Mouse (Mus musculus) heart, postnatal 0 days (tissue): ENCODE results near the gene Cacna1e. TPM values are rescaled to one million over a fixed set of nuclear protein-coding genes. Genes with fewer than 3 reads are reported as not detected.

ENCODE experiments used
- ATAC-seq: fragments of 200-750 bp; cut with Nextera tagmentation; 2 replicates; pipeline ENCODE4 v1.8.0; 2017; ENCODE audit warnings: low read depth, moderate number of reproducible peaks, moderate library complexity; ENCODE audit not compliant: insufficient read depth
- DNase-seq: peaks from one replicate; pipeline ENCODE4 v3.0.0-alpha.2; 2016; ENCODE audit warnings: low spot score
- H3K27ac ChIP-seq: fragments of 300-500 bp; sonication (generic); 2 replicates; pipeline ENCODE4 v1.5.1; 2014; ENCODE audit warnings: low read depth, mild to moderate bottlenecking
- H3K27me3 ChIP-seq: fragments of 300-500 bp; sonication (generic); 2 replicates; pipeline ENCODE4 v1.6.1; 2014; ENCODE audit warnings: low read length, mixed read lengths; ENCODE audit not compliant: control insufficient read depth, insufficient read depth
- H3K36me3 ChIP-seq: fragments of 300-500 bp; sonication (generic); replicated peaks from 2 replicates; pipeline ENCODE4 v1.6.1; 2014; ENCODE audit warnings: low read length, mixed read lengths; ENCODE audit not compliant: control insufficient read depth, insufficient read depth
- H3K4me1 ChIP-seq: fragments of 300-500 bp; sonication (generic); 2 replicates; pipeline ENCODE4 v1.6.1; 2014; ENCODE audit warnings: antibody characterized with exemption; ENCODE audit not compliant: control insufficient read depth, insufficient read depth
- H3K4me2 ChIP-seq: fragments of 300-500 bp; sonication (generic); 2 replicates; pipeline ENCODE4 v1.6.1; 2014; ENCODE audit warnings: low read depth, mild to moderate bottlenecking, low read length, moderate library complexity
- H3K4me3 ChIP-seq: fragments of 300-500 bp; sonication (generic); 2 replicates; pipeline ENCODE4 v1.5.1; 2014; ENCODE audit warnings: low read depth, low read length
- H3K9ac ChIP-seq: fragments of 300-500 bp; sonication (generic); replicated peaks from 2 replicates; pipeline ENCODE4 v1.6.1; 2014; ENCODE audit warnings: low read depth, low read length, mixed read lengths
- H3K9me3 ChIP-seq: fragments of 300-500 bp; sonication (generic); replicated peaks from 2 replicates; pipeline ENCODE4 v1.6.1; 2016; ENCODE audit warnings: low read length; ENCODE audit not compliant: control insufficient read depth
- CTCF ChIP-seq: IDR thresholded peaks from 2 replicates; pipeline ENCODE4 v1.5.1; 2016; ENCODE audit warnings: antibody characterized with exemption, control low read depth, low read depth
- EP300 ChIP-seq: IDR thresholded peaks from 2 replicates; pipeline ENCODE4 v1.6.1; 2016; ENCODE audit warnings: antibody characterized with exemption, low read depth
- WGBS: fragments of 180-500 bp; shearing (Covaris S2); extraction: QIAGEN DNeasy Blood & Tissue Kit; methylation state at CpG from one replicate; pipeline ENCODE4 v1.1.7; 2014; 5-methylcytosine and 5-hydroxymethylcytosine counted together
- polyA plus RNA-seq: library from polyadenylated mRNA; unstranded; fragments of >200 nt; fragmentation: Nextera tagmentation; extraction: Ambion mirVana; gene quantifications from 2 replicates; pipeline ENCODE4 v1.2.1, GENCODE M21; 2015
- total RNA-seq: library from RNA; depleted of rRNA; stranded (reverse); fragments of >200 nt; gene quantifications from 2 replicates; pipeline ENCODE4 v1.2.3, GENCODE M21; 2014; ENCODE audit warnings: low replicate concordance

Gene Cacna1e
- total and polyA plus RNA-seq, 2 experiments from 2014 or later = 0.04 to 0.08 TPM

- Histone ChIP-seq H3K27ac (no peak overlapping the region), H3K4me2 (no peak overlapping the region), H3K9me3 (no peaks in the 10 kb centered on the region), H3K4me1 (no peaks in the 10 kb centered on the region), H3K36me3 (no peaks in the 10 kb centered on the region), H3K4me3 (no peak overlapping the region), H3K9ac (no peak overlapping the region), H3K27me3 (no peaks in the 10 kb centered on the region)
- no peak for TF ChIP-seq EP300
- TF ChIP-seq CTCF = no peak
- ATAC-seq (no peak), DNase-seq (no peak)
- WGBS = 69% methylated on average over 2 of the region's 2 CpGs
Measured at GRCm38 (mm10) chr1:154632886-154633285, 251.4 kb downstream of the Cacna1e start.

DNA sequence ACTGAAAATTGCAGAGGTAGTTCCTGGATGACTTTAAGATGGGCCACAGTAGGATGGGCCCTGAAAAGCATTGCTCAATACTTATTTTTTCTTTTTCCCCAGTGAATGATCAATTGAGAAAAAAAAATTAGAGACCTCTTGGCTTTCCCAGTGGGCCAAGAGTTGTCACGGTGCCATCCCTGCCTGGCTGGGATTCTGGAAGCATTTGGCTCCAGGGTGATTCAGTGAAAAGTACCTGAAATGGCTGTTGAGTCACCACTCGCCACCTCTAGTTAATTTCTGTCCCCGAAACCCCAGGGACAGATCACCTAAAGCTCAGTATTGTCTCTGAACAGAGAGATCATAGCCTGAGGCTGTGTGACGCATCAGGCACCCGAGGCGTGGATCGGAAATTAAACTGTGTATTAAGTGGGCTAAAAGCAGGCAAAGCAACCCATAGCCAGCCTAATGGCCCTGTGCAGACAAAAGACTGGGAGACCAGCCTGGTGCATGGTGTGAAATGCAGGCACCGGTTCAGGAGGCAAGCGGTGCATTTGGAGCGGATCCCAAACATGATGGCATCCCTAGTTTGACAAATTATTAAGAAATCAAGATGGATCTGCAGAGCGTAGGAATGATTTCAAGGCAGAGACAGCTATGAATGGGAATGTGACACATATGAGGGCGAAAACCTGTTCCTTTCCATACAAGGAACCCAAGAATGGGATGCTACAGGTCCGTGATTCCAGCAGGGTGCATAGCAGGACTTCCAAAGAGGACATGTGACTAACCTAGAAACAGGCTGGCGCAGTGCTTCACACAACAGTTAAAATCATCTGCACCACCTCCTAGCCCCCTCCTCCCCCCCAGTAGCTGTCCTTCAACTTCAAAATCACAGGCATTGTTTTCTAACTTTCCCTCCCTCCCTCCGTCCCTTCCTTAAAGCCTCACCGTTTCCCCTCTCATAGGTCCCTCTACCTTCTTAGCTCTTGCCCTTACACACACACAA lies 261.3 kb downstream of the Cacna1e start:
- ATAC-seq = no peak
- H3K4me3 ChIP-seq = no peak overlapping the region
- H3K4me1 ChIP-seq = no peaks in the 10 kb centered on the region
- DNase-seq = no peak
- H3K36me3 ChIP-seq = no peaks in the 10 kb centered on the region
- WGBS = 81% methylated on average over 16 of the region's 16 CpGs
- no peaks in the 10 kb centered on the region for H3K27me3 ChIP-seq
- no peak overlapping the region for H3K27ac ChIP-seq
- TF ChIP-seq CTCF (no peak), EP300 (no peak)
- H3K4me2 ChIP-seq = no peak overlapping the region
- no peaks in the 10 kb centered on the region for H3K9me3 ChIP-seq
- H3K9ac ChIP-seq = no peak overlapping the region

GRCm38 (mm10) chr1:154617743-154618455 lies 266.4 kb downstream of the Cacna1e start:
- ATAC-seq = no peak
- Histone ChIP-seq H3K36me3 (no peaks in the 10 kb centered on the region), H3K9ac (no peak overlapping the region), H3K4me2 (no peak overlapping the region), H3K27me3 (no peaks in the 10 kb centered on the region), H3K4me3 (no peak overlapping the region), H3K9me3 (no peaks in the 10 kb centered on the region), H3K4me1 (no peaks in the 10 kb centered on the region), H3K27ac (no peak overlapping the region)
- WGBS = 43% methylated on average over 7 of the region's 7 CpGs
- no peak for DNase-seq
- TF ChIP-seq EP300 = no peak
- TF ChIP-seq CTCF = no peak

GRCm38 (mm10) chr1:154615759-154616158 lies 268.5 kb downstream of the Cacna1e start:
- Histone ChIP-seq H3K27ac (no peak overlapping the region), H3K4me1 (no peaks in the 10 kb centered on the region), H3K9me3 (no peaks in the 10 kb centered on the region), H3K4me3 (no peak overlapping the region), H3K4me2 (no peak overlapping the region), H3K9ac (no peak overlapping the region), H3K27me3 (no peaks in the 10 kb centered on the region), H3K36me3 (no peaks in the 10 kb centered on the region)
- DNase-seq = no peak
- 77% methylated on average over 7 of the region's 7 CpGs for WGBS
- TF ChIP-seq EP300 (no peak), CTCF (no peak)
- ATAC-seq = no peak

DNA sequence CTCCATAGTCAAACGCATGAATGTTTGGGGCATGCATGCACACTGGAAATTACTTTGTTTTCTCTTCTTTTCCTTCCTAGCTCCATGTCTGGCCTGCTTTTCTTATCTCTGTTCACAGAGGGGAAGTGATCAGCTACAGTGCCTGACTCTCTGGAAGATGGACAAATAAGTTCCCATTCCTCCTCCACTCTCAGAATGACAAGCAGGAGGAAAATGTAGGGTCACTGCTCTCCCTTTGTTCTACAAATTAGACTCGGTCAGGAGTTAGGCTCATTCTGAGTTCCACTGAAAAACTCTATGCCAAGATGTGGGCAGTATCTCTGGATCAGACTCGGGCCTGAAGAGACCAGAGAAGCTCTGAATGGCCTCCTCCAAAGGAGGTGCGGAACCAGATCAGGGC lies 275.8 kb downstream of the Cacna1e start:
- Histone ChIP-seq H3K9ac (no peak overlapping the region), H3K4me2 (no peak overlapping the region), H3K27ac (no peak overlapping the region), H3K4me1 (no peaks in the 10 kb centered on the region), H3K4me3 (no peak overlapping the region), H3K9me3 (no peaks in the 10 kb centered on the region), H3K27me3 (no peaks in the 10 kb centered on the region), H3K36me3 (no peaks in the 10 kb centered on the region)
- WGBS = 56% methylated on average over 4 of the region's 4 CpGs
- TF ChIP-seq EP300 (no peak), CTCF (no peak)
- ATAC-seq = no peak
- no peak for DNase-seq
